Mouse (Mus musculus): ENCODE data around the gene Nudt9. TPM values are rescaled to one million over a fixed set of nuclear protein-coding genes. Genes with fewer than 3 reads are reported as not detected.

The Nudt9 gene
- polyA plus RNA-seq, 1 experiment from 2014 or later, result 78.2 TPM

- no peak overlapping the region for H3K4me3 ChIP-seq (ENCODE audit: low read depth, low read length)
- no peak for ATAC-seq (ENCODE audit: insufficient read depth, low FRiP score, low TSS enrichment)
- H3K4me2 ChIP-seq (ENCODE audit: low read depth), result no peak overlapping the region
- WGBS, result 77% methylated on average over 4 of the region's 4 CpGs
- DNase-seq (ENCODE audit: low spot score), result no peak
- no peaks in the 10 kb centered on the region for H3K9me3 ChIP-seq (ENCODE audit: control insufficient read depth, low read length)
- peaks cover 22% of the 10 kb centered on the region for H3K4me1 ChIP-seq (ENCODE audit: control insufficient read depth, insufficient read depth, low read length)
- 0 out of 2 replicates have a peak overlapping the region, but pooled peaks have one; percentile 34 for H3K27ac ChIP-seq (ENCODE audit: low read depth, low read length)
- H3K36me3 ChIP-seq (ENCODE audit: control insufficient read depth, insufficient read depth, low read length), result no peaks in the 10 kb centered on the region
- no peaks in the 10 kb centered on the region for H3K27me3 ChIP-seq (ENCODE audit: control insufficient read depth, insufficient read depth, low read length)
- H3K9ac ChIP-seq (ENCODE audit: low read length), result no peak overlapping the region
Measured at GRCm38 (mm10) chr5:104103171-104103570, 57.1 kb downstream of the Nudt9 start.

- peaks cover 31% of the 10 kb centered on the region for H3K4me1 ChIP-seq (ENCODE audit: control insufficient read depth, insufficient read depth, low read length)
- DNase-seq (ENCODE audit: low spot score), result no peak
Measured at GRCm38 (mm10) chr5:104104111-104104510, 58.0 kb downstream of the Nudt9 start.

DNA sequence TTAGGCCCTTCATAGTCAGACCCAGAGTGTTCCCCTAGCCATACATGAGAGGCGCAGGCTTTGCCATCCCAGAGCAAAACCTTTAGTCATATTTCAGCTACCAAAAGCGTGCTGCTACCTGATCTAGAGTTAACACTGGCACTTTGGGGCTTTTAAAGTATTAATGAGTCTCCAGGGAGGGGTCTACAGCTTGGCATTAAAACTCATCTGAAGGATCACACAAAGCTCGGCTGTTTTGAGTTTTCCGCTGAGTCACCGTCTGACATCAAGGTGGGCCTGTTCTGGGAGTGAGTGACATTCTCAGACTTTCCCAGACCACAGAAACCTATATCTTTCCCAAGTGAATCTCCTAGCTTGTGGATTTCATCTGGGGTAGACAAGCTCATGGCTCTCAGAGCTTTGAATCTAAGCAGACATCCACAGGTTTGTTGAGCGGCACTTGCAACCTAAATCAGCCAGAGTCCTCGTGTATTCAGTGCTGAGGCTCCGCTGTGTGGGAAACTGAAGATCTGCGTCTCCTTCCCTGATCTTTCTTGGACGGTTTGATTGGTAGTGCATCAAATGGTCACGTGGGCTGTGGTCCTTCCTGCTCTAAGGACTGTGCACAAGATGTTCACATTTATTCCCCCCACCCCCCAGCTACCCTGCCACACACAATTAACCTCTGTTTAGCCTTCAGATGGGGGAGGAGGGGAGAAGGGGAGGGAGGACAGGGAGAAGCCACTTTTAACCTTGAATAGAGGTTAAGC lies 62.2 kb downstream of the Nudt9 start:
- peak overlapping the region; percentile 30 for H3K4me2 ChIP-seq (ENCODE audit: low read depth)
- WGBS, result 37% methylated on average over 11 of the region's 11 CpGs
- H3K27me3 ChIP-seq (ENCODE audit: control insufficient read depth, insufficient read depth, low read length), result no peaks in the 10 kb centered on the region
- peak; percentile 68 for ATAC-seq (ENCODE audit: insufficient read depth, low FRiP score, low TSS enrichment)
- H3K27ac ChIP-seq (ENCODE audit: low read depth, low read length), result peak overlapping the region; percentile 75
- peak; percentile 75 for DNase-seq (ENCODE audit: low spot score)
- no peaks in the 10 kb centered on the region for H3K36me3 ChIP-seq (ENCODE audit: control insufficient read depth, insufficient read depth, low read length)
- no peak overlapping the region for H3K9ac ChIP-seq (ENCODE audit: low read length)
- peaks cover 53% of the 10 kb centered on the region for H3K4me1 ChIP-seq (ENCODE audit: control insufficient read depth, insufficient read depth, low read length)
- no peaks in the 10 kb centered on the region for H3K9me3 ChIP-seq (ENCODE audit: control insufficient read depth, low read length)
- H3K4me3 ChIP-seq (ENCODE audit: low read depth, low read length), result no peak overlapping the region

More at GRCm38 (mm10) chr5:104104111-104104510, 58.0 kb downstream of the Nudt9 start:
- 44% methylated on average over 2 of the region's 2 CpGs for WGBS
- H3K9me3 ChIP-seq (ENCODE audit: control insufficient read depth, low read length), result no peaks in the 10 kb centered on the region
- no peaks in the 10 kb centered on the region for H3K36me3 ChIP-seq (ENCODE audit: control insufficient read depth, insufficient read depth, low read length)
- no peak overlapping the region for H3K4me3 ChIP-seq (ENCODE audit: low read depth, low read length)
- H3K4me2 ChIP-seq (ENCODE audit: low read depth), result no peak overlapping the region
- peak overlapping the region; percentile 27; the same call in 1 of the 2 replicates for H3K27ac ChIP-seq (ENCODE audit: low read depth, low read length)
- no peaks in the 10 kb centered on the region for H3K27me3 ChIP-seq (ENCODE audit: control insufficient read depth, insufficient read depth, low read length)
- H3K9ac ChIP-seq (ENCODE audit: low read length), result no peak overlapping the region
- ATAC-seq (ENCODE audit: insufficient read depth, low FRiP score, low TSS enrichment), result no peak

GRCm38 (mm10) chr5:104108879-104109369 lies 62.8 kb downstream of the Nudt9 start:
- DNase-seq (ENCODE audit: low spot score) (peak; percentile 69), ATAC-seq (ENCODE audit: insufficient read depth, low FRiP score, low TSS enrichment) (peak; percentile 51)
- Histone ChIP-seq H3K27me3 (ENCODE audit: control insufficient read depth, insufficient read depth, low read length) (no peaks in the 10 kb centered on the region), H3K4me1 (ENCODE audit: control insufficient read depth, insufficient read depth, low read length) (peaks cover 58% of the 10 kb centered on the region), H3K27ac (ENCODE audit: low read depth, low read length) (peak overlapping the region; percentile 75), H3K9me3 (ENCODE audit: control insufficient read depth, low read length) (no peaks in the 10 kb centered on the region), H3K4me2 (ENCODE audit: low read depth) (peak overlapping the region; percentile 30), H3K9ac (ENCODE audit: low read length) (peak overlapping the region; percentile 49; the same call in 1 of the 2 replicates), H3K36me3 (ENCODE audit: control insufficient read depth, insufficient read depth, low read length) (no peaks in the 10 kb centered on the region), H3K4me3 (ENCODE audit: low read depth, low read length) (0 out of 2 replicates have a peak overlapping the region, but pooled peaks have one; percentile 10)
- WGBS, result 17% methylated on average over 18 of the region's 18 CpGs

DNA sequence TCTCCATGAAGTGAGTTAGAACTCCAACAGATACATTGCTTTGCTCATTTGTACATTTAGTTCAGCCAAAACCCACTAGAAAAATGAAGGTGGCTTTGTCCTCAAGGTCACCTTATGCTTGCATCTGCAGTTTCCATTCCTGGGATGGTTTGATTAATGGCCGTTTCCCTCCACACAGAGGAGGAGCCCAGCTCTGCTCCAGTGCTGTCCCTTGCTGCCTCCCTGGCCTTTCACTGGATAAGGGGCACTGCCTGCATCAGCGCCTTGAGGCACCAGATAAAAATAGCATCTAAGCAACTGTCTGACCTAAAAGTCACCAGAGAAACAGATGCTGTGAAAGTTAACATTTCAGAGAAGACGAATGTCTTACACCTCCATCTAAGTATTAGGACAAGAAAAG lies 63.4 kb downstream of the Nudt9 start:
- Histone ChIP-seq H3K4me1 (ENCODE audit: control insufficient read depth, insufficient read depth, low read length) (peaks cover 58% of the 10 kb centered on the region), H3K4me3 (ENCODE audit: low read depth, low read length) (no peak overlapping the region), H3K9me3 (ENCODE audit: control insufficient read depth, low read length) (no peaks in the 10 kb centered on the region), H3K36me3 (ENCODE audit: control insufficient read depth, insufficient read depth, low read length) (no peaks in the 10 kb centered on the region), H3K9ac (ENCODE audit: low read length) (peak overlapping the region; percentile 49; the same call in 1 of the 2 replicates), H3K27ac (ENCODE audit: low read depth, low read length) (peak overlapping the region; percentile 75), H3K4me2 (ENCODE audit: low read depth) (peak overlapping the region; percentile 30), H3K27me3 (ENCODE audit: control insufficient read depth, insufficient read depth, low read length) (no peaks in the 10 kb centered on the region)
- WGBS, result 14% methylated on average over 3 of the region's 3 CpGs
- ATAC-seq (ENCODE audit: insufficient read depth, low FRiP score, low TSS enrichment) (0 out of 2 replicates have a peak, but pooled peaks have one; percentile 31), DNase-seq (ENCODE audit: low spot score) (peak; percentile 65)

GRCm38 (mm10) chr5:104110171-104110920 lies 64.2 kb downstream of the Nudt9 start:
- Histone ChIP-seq H3K9me3 (ENCODE audit: control insufficient read depth, low read length) (no peaks in the 10 kb centered on the region), H3K9ac (ENCODE audit: low read length) (peak overlapping the region; percentile 37; the same call in 1 of the 2 replicates), H3K27me3 (ENCODE audit: control insufficient read depth, insufficient read depth, low read length) (no peaks in the 10 kb centered on the region), H3K4me3 (ENCODE audit: low read depth, low read length) (no peak overlapping the region), H3K36me3 (ENCODE audit: control insufficient read depth, insufficient read depth, low read length) (no peaks in the 10 kb centered on the region), H3K27ac (ENCODE audit: low read depth, low read length) (peak overlapping the region; percentile 75), H3K4me1 (ENCODE audit: control insufficient read depth, insufficient read depth, low read length) (peaks cover 58% of the 10 kb centered on the region), H3K4me2 (ENCODE audit: low read depth) (peak overlapping the region; percentile 27)
- peak; percentile 73 for DNase-seq (ENCODE audit: low spot score)
- WGBS, result 9% methylated on average over 9 of the region's 9 CpGs
- ATAC-seq (ENCODE audit: insufficient read depth, low FRiP score, low TSS enrichment), result peak; percentile 73

- Histone ChIP-seq H3K9ac (ENCODE audit: low read length) (no peak overlapping the region; the same call in 1 of the 2 replicates), H3K4me1 (ENCODE audit: control insufficient read depth, insufficient read depth, low read length) (peaks cover 52% of the 10 kb centered on the region), H3K4me3 (ENCODE audit: low read depth, low read length) (no peak overlapping the region), H3K36me3 (ENCODE audit: control insufficient read depth, insufficient read depth, low read length) (no peaks in the 10 kb centered on the region), H3K4me2 (ENCODE audit: low read depth) (peak overlapping the region; percentile 1; the same call in 1 of the 2 replicates), H3K9me3 (ENCODE audit: control insufficient read depth, low read length) (no peaks in the 10 kb centered on the region), H3K27me3 (ENCODE audit: control insufficient read depth, insufficient read depth, low read length) (no peaks in the 10 kb centered on the region), H3K27ac (ENCODE audit: low read depth, low read length) (peak overlapping the region; percentile 81)
- 4% methylated on average over 9 of the region's 9 CpGs for WGBS
- DNase-seq (ENCODE audit: low spot score) (peak; percentile 55), ATAC-seq (ENCODE audit: insufficient read depth, low FRiP score, low TSS enrichment) (no peak)
Measured at GRCm38 (mm10) chr5:104112016-104112415, 65.9 kb downstream of the Nudt9 start.

DNA sequence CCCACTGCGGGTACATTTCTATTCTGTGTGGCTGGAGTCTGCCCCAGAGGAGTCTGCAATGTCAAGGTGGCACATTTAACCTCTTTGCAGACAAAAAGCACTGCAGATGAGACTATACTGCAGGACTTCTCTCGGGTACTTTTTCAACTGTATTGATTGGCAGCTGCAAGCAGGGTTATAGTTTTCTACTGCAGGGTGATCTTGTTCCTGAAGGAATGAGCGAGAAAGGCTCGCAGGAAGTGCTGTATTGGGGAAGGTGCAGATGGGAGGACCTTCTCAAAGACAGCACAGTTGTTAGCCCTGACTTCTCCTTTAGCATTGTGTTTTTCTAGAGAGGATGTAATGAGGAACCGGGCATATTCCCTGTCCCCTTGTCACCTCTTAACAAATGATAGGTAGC lies 66.4 kb downstream of the Nudt9 start:
- ATAC-seq (ENCODE audit: insufficient read depth, low FRiP score, low TSS enrichment) (no peak), DNase-seq (ENCODE audit: low spot score) (no peak)
- 2% methylated on average over 5 of the region's 5 CpGs for WGBS
- H3K27me3 ChIP-seq (ENCODE audit: control insufficient read depth, insufficient read depth, low read length), result no peaks in the 10 kb centered on the region
- H3K27ac ChIP-seq (ENCODE audit: low read depth, low read length), result peak overlapping the region; percentile 81
- H3K4me2 ChIP-seq (ENCODE audit: low read depth), result peak overlapping the region; percentile 1
- H3K36me3 ChIP-seq (ENCODE audit: control insufficient read depth, insufficient read depth, low read length), result no peaks in the 10 kb centered on the region
- H3K4me1 ChIP-seq (ENCODE audit: control insufficient read depth, insufficient read depth, low read length), result peaks cover 52% of the 10 kb centered on the region
- H3K4me3 ChIP-seq (ENCODE audit: low read depth, low read length), result 0 out of 2 replicates have a peak overlapping the region, but pooled peaks have one; percentile 8
- H3K9ac ChIP-seq (ENCODE audit: low read length), result peak overlapping the region; percentile 35; the same call in 1 of the 2 replicates
- H3K9me3 ChIP-seq (ENCODE audit: control insufficient read depth, low read length), result no peaks in the 10 kb centered on the region
